Mouse (Mus musculus): ENCODE results near the gene 1700034J05Rik. TPM values are rescaled to one million over a fixed set of nuclear protein-coding genes. Genes with fewer than 3 reads are reported as not detected.

Gene 1700034J05Rik
- polyA plus RNA-seq, 1 experiment from 2014 or later, result not detected

DNA sequence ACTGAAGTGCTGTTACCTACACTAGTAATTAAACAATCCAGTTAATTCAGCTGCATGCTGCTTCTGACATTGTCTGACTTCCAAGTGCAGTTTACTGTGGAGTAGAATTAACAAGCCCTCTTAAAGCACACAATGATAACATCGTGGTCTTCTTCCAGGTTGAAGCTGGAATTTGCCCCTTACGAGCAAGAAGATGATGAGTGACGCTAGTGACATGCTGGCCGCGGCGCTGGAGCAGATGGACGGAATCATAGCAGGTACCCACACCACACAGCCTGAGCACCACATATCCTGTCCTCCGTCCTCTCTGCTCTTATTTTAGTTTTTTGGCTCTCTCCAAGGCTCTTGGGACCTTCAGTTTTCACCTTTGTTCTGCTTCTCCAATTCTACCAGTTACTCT is 22.2 kb upstream of the 1700034J05Rik start:
- no peak overlapping the region for H3K4me2 ChIP-seq
- H3K4me1 ChIP-seq (replicated peaks), result peaks cover 8% of the 10 kb centered on the region
- no peak overlapping the region for H3K27ac ChIP-seq (replicated peaks)
- no peaks in the 10 kb centered on the region for H3K27me3 ChIP-seq
- no peaks in the 10 kb centered on the region for H3K9me3 ChIP-seq
- WGBS, result 90% methylated on average over 8 of the region's 8 CpGs
- no peak overlapping the region for H3K9ac ChIP-seq
- H3K36me3 ChIP-seq, result no peaks in the 10 kb centered on the region
- no peak for ATAC-seq (ENCODE audit: low read depth)
- H3K4me3 ChIP-seq, result no peak overlapping the region

DNA sequence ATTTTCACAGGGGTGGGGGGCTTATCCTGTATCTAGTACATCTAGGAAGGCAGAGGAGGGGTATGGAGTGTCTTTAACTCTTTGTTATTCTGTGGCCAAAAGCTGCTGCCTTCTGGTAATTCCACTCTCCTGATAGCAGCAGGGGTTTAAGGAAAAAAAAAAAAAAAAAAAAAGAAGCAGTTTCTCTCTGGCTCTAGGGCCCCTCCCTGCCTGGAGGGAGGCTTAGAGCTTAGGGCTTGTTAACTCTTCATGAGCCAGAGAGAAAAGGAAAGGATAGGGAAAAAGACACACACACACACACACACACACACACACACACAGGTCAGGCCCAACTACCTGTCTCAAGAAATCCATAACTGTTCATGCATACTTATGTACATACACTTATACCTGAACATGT is 19.6 kb upstream of the 1700034J05Rik start:
- no peaks in the 10 kb centered on the region for H3K27me3 ChIP-seq
- ATAC-seq (ENCODE audit: low read depth), result no peak
- H3K9ac ChIP-seq, result no peak overlapping the region
- no peaks in the 10 kb centered on the region for H3K36me3 ChIP-seq
- H3K27ac ChIP-seq (replicated peaks), result no peak overlapping the region
- H3K4me3 ChIP-seq, result no peak overlapping the region
- no peaks in the 10 kb centered on the region for H3K4me1 ChIP-seq (replicated peaks)
- H3K4me2 ChIP-seq, result no peak overlapping the region
- no peaks in the 10 kb centered on the region for H3K9me3 ChIP-seq

DNA sequence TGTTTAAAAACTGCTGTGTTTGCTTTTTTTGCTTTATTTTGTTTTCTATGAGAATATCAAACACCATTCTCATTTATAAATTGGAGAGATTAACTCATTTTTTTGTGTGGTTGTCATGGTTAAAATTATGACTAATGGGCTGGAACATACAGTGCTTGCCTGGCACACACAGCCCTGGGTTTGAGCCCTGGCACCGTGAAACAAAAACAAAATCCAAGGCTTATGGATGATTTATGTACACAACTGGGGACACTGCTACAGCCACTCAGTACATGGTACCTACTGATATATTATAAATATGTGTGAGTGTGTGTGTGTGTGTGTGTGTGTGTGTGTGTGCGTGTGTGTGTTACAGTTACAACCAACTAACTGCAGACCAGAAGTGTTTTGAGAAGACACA is 19.2 kb upstream of the 1700034J05Rik start:
- Histone ChIP-seq H3K27ac (replicated peaks) (no peak overlapping the region), H3K4me1 (replicated peaks) (no peaks in the 10 kb centered on the region), H3K27me3 (no peaks in the 10 kb centered on the region), H3K9me3 (no peaks in the 10 kb centered on the region), H3K36me3 (no peaks in the 10 kb centered on the region), H3K9ac (no peak overlapping the region), H3K4me2 (no peak overlapping the region), H3K4me3 (no peak overlapping the region)
- WGBS, result 55% methylated on average over 2 of the region's 2 CpGs
- ATAC-seq (ENCODE audit: low read depth), result no peak

- no peak for ATAC-seq (ENCODE audit: low read depth)
- no peaks in the 10 kb centered on the region for H3K9me3 ChIP-seq
- H3K4me1 ChIP-seq (replicated peaks), result no peaks in the 10 kb centered on the region
- H3K9ac ChIP-seq, result no peak overlapping the region
- no peaks in the 10 kb centered on the region for H3K27me3 ChIP-seq
- no peaks in the 10 kb centered on the region for H3K36me3 ChIP-seq
- no peak overlapping the region for H3K4me3 ChIP-seq
- WGBS, result 69% methylated on average over 1 of the region's 1 CpGs
- no peak overlapping the region for H3K4me2 ChIP-seq
- no peak overlapping the region for H3K27ac ChIP-seq (replicated peaks)
Observed at GRCm38 (mm10) chr6:146972740-146973139, 18.5 kb upstream of the 1700034J05Rik start.

DNA sequence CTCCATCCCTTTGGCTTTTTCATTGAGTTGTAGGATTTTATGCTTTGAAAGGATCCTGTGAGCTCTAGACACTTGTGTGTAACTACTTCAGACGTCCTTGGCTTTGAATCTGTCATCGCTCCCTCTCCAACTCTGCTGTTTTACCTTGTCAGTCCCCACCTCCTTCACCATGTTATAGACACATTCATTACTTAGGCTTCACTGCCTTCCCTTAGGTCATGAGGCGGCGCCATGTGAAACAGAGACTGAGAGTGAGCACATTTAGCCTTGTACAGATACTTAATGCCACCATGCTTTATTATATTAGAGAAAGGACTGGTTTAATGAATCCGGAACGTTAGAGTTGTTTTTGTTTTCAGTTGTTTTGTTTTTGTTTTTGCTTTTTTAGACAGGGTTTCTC is 17.8 kb upstream of the 1700034J05Rik start:
- WGBS, result 73% methylated on average over 6 of the region's 6 CpGs
- no peaks in the 10 kb centered on the region for H3K4me1 ChIP-seq (replicated peaks)
- H3K9me3 ChIP-seq, result no peaks in the 10 kb centered on the region

GRCm38 (mm10) chr6:146971366-146971765 is 17.1 kb upstream of the 1700034J05Rik start:
- Histone ChIP-seq H3K9ac (no peak overlapping the region), H3K27ac (replicated peaks) (no peak overlapping the region), H3K27me3 (no peaks in the 10 kb centered on the region), H3K4me3 (no peak overlapping the region), H3K4me2 (no peak overlapping the region), H3K4me1 (replicated peaks) (no peaks in the 10 kb centered on the region), H3K9me3 (no peaks in the 10 kb centered on the region), H3K36me3 (no peaks in the 10 kb centered on the region)
- no peak for ATAC-seq (ENCODE audit: low read depth)
- WGBS, result 70% methylated on average over 3 of the region's 3 CpGs

More for the DNA sequence above, 17.8 kb upstream of the 1700034J05Rik start:
- H3K27me3 ChIP-seq, result no peaks in the 10 kb centered on the region
- H3K4me3 ChIP-seq, result no peak overlapping the region
- no peak for ATAC-seq (ENCODE audit: low read depth)
- H3K9ac ChIP-seq, result no peak overlapping the region
- no peak overlapping the region for H3K4me2 ChIP-seq
- H3K36me3 ChIP-seq, result no peaks in the 10 kb centered on the region
- H3K27ac ChIP-seq (replicated peaks), result no peak overlapping the region

- WGBS, result 73% methylated on average over 3 of the region's 3 CpGs
- Histone ChIP-seq H3K4me2 (no peak overlapping the region), H3K9ac (no peak overlapping the region), H3K4me1 (replicated peaks) (no peaks in the 10 kb centered on the region), H3K27me3 (no peaks in the 10 kb centered on the region), H3K27ac (replicated peaks) (no peak overlapping the region), H3K9me3 (no peaks in the 10 kb centered on the region), H3K36me3 (no peaks in the 10 kb centered on the region), H3K4me3 (no peak overlapping the region)
- ATAC-seq (ENCODE audit: low read depth), result no peak
Observed at GRCm38 (mm10) chr6:146970811-146971210, 16.6 kb upstream of the 1700034J05Rik start.

DNA sequence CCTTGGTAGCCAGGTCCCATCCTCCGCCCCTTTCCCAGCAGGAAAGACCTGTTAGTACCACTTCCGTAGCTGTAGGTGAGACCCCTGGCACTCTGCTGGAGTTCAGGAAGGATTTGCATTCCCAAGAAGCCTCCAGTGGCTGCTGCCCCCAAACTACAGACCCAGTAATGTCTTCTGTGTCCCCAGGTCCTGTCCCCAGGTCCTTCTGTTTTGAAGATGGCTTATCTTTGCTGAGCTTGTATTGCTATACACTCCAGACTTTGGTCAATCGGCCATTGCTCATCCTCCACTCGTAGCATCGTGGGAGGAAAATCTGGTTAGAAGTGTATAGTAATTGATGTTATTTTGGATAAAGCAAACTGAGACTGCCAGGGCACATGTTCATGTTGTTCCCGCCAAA is 13.6 kb upstream of the 1700034J05Rik start:
- 78% methylated on average over 6 of the region's 6 CpGs for WGBS
- Histone ChIP-seq H3K9me3 (no peaks in the 10 kb centered on the region), H3K27me3 (no peaks in the 10 kb centered on the region), H3K4me2 (no peak overlapping the region), H3K9ac (no peak overlapping the region), H3K27ac (replicated peaks) (no peak overlapping the region), H3K4me1 (replicated peaks) (no peaks in the 10 kb centered on the region), H3K36me3 (no peaks in the 10 kb centered on the region), H3K4me3 (no peak overlapping the region)
- ATAC-seq (ENCODE audit: low read depth), result no peak

DNA sequence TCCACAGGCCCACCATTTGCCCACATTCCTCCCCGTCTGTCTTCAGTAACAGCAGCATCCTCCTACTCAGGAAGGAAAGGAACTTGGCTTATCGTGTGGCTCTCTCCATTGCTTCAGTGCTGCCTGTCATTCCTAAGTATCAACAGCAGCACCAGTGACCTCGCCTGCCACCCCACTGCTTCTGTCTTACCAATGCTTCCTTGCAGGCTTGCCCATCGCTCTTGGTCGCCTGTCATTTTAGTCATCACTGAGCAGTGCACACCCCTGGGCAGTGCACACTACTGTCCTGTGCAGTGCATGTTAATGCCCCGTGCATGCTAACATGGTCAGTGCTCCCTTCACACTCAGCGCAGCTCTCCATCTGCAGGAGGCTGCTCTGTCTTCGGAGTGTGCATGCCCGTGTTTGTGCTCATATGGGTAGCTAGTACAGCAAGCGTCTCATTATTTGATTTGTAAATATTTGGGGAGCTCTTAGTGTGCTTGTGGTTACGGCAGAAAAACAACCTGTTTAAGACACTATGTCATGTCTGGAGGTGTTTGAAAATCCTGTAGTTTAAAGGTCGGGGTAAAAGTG is 12.3 kb upstream of the 1700034J05Rik start:
- WGBS, result 79% methylated on average over 12 of the region's 12 CpGs

DNA sequence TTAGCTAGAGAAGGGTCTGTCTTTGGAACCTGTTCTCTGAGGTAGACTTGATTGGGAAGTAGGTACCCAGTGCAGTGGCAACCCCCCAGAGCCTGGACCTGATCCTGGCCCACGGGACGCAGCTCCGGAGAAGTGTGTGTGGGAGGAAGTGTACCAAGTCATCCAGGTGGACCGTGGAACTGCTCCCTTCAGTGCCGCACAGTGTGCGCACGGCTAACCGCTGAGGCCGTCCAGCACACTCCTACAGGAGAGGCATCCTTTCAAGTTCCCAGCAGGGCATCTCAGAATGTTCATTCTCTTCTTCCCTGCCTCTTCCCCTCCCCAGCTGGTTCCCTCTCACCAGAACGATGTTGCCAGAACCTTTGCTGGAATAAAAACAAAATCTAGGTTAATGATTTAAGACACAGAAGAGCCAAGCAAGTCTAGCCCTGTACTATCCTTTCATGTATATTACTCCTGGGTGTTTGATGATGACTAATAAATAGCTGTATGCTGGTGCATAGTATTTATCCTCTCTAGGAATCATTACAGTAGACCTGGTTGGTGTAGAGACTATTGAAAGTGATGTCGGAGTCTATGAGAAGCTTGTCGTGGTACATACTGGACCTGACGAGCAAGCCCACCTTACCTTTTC is 11.0 kb upstream of the 1700034J05Rik start:
- Histone ChIP-seq H3K27ac (replicated peaks) (no peak overlapping the region), H3K36me3 (no peaks in the 10 kb centered on the region), H3K4me2 (no peak overlapping the region), H3K9me3 (no peaks in the 10 kb centered on the region), H3K9ac (no peak overlapping the region), H3K4me3 (no peak overlapping the region), H3K27me3 (no peaks in the 10 kb centered on the region), H3K4me1 (replicated peaks) (no peaks in the 10 kb centered on the region)
- no peak for ATAC-seq (ENCODE audit: low read depth)
- 73% methylated on average over 13 of the region's 13 CpGs for WGBS

More for the DNA sequence above, 12.3 kb upstream of the 1700034J05Rik start:
- no peaks in the 10 kb centered on the region for H3K27me3 ChIP-seq
- H3K9ac ChIP-seq, result no peak overlapping the region
- H3K4me3 ChIP-seq, result no peak overlapping the region
- H3K27ac ChIP-seq (replicated peaks), result no peak overlapping the region
- ATAC-seq (ENCODE audit: low read depth), result no peak
- no peaks in the 10 kb centered on the region for H3K9me3 ChIP-seq
- H3K4me2 ChIP-seq, result no peak overlapping the region
- no peaks in the 10 kb centered on the region for H3K36me3 ChIP-seq
- H3K4me1 ChIP-seq (replicated peaks), result no peaks in the 10 kb centered on the region

GRCm38 (mm10) chr6:146963396-146964150 is 9.4 kb upstream of the 1700034J05Rik start:
- H3K9me3 ChIP-seq, result no peaks in the 10 kb centered on the region
- no peak overlapping the region for H3K9ac ChIP-seq
- no peak overlapping the region for H3K4me3 ChIP-seq
- no peaks in the 10 kb centered on the region for H3K4me1 ChIP-seq (replicated peaks)
- no peaks in the 10 kb centered on the region for H3K36me3 ChIP-seq
- no peak overlapping the region for H3K27ac ChIP-seq (replicated peaks)
- ATAC-seq (ENCODE audit: low read depth), result no peak
- 89% methylated on average over 6 of the region's 6 CpGs for WGBS
- no peaks in the 10 kb centered on the region for H3K27me3 ChIP-seq
- no peak overlapping the region for H3K4me2 ChIP-seq

DNA sequence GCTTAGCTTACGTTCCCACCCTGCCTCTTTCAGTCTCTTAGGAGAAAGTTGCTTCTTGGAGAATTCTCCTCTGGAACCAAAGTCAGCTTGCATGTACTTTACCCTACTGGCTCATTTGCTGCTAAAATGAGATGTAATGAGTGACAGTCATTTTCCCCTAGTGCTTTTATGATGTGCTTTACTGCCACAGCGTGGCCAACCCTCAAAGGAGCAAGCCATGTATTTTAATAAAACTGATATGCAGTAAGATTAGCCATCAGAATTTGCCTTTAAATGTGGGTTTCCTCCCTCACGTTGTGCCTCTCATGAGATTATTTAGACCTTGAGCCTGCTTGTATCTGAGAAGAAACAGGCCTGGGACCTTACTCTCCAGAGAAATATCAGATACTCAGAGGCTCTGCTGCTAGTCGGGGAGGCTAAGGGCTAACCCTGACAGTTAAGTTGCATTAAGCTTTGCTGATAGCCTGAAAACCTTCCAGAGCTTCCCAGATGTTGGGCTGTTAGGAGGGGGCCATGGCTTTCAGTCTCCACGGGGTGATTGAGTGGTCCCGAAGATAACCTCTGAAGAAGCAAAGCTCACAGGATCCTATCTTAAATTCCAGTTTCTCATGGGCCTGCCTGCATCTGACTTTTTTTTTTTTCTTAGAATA is 7.7 kb upstream of the 1700034J05Rik start:
- no peak for ATAC-seq (ENCODE audit: low read depth)
- H3K9ac ChIP-seq, result no peak overlapping the region
- H3K4me1 ChIP-seq (replicated peaks), result no peaks in the 10 kb centered on the region
- H3K4me2 ChIP-seq, result no peak overlapping the region
- no peak overlapping the region for H3K27ac ChIP-seq (replicated peaks)
- no peak overlapping the region for H3K4me3 ChIP-seq
- H3K36me3 ChIP-seq, result no peaks in the 10 kb centered on the region
- 76% methylated on average over 6 of the region's 6 CpGs for WGBS
- H3K27me3 ChIP-seq, result no peaks in the 10 kb centered on the region
- no peaks in the 10 kb centered on the region for H3K9me3 ChIP-seq

Data from neural tube, embryonic 13.5 days (tissue).